Mouse (Mus musculus): ENCODE data around the gene Nudt9. TPM values are rescaled to one million over a fixed set of nuclear protein-coding genes. Genes with fewer than 3 reads are reported as not detected.

Gene Nudt9
- total RNA-seq, 2 experiments from 2014 or later, result 76.8 to 77.4 TPM

Small RNAs within 50 kb of the gene (microRNA-seq; reads per million reads assigned to microRNA genes)
- 0 to 0.99 reads per million in 2 experiments for gene Mir5619

Other genes with a start within 250 kb of the Nudt9 start
- 10 to 100 TPM; 35.2 to 35.7 TPM for gene Klhl8, start 135.0 kb upstream of the Nudt9 start, total RNA-seq (2021)
- not detected for gene Hsd17b13, start 68.9 kb upstream of the Nudt9 start, total RNA-seq (2021)
- 10 to 100 TPM; 53.9 to 61.3 TPM for gene Hsd17b11, start 24.4 kb upstream of the Nudt9 start, total RNA-seq (2021)
- gene Gm17660, start 31.3 kb downstream of the Nudt9 start, total RNA-seq (2021), result not detected
- gene Sparcl1, start 67.4 kb downstream of the Nudt9 start, total RNA-seq (2021), result 1,000 to 10,000 TPM; 1,467 to 1,533 TPM
- gene Dspp, start 124.4 kb downstream of the Nudt9 start, total RNA-seq (2021), result under 1 TPM in 1 of 2 experiments, not detected in 1; 0.08 TPM
- gene Dmp1, start 156.3 kb downstream of the Nudt9 start, total RNA-seq (2021), result 1 to 10 TPM; 7.5 to 7.7 TPM